Mouse (Mus musculus): ENCODE data around the gene Spr. TPM values are rescaled to one million over a fixed set of nuclear protein-coding genes. Genes with fewer than 3 reads are reported as not detected.
"Not testable (repeated sequence)": the region's sequence is repeated elsewhere in the genome, so short reads cannot be mapped to it uniquely, and the experiment has no call there.

The Spr gene
- total and polyA plus RNA-seq, 3 experiments = 102 to 103 TPM; not detected in 1

- H3K79me2 ChIP-seq (ENCODE audit: control insufficient read depth, insufficient read depth, low read length, poor library complexity); H3K36me3 ChIP-seq (ENCODE audit: control insufficient read depth in 1 of 2, insufficient read depth in 2 of 2, low read length in 2 of 2); H3K4me1 ChIP-seq (ENCODE audit: control insufficient read depth in 1 of 2, insufficient read depth in 2 of 2, low read length in 2 of 2); H3K27ac ChIP-seq (ENCODE audit: control insufficient read depth, low read depth, low read length); DNase-seq (ENCODE audit: low read depth, low spot score); H3K9me3 ChIP-seq (replicated peaks; ENCODE audit: insufficient read depth, low read length); H3K27me3 ChIP-seq (ENCODE audit: control insufficient read depth in 1 of 2, insufficient read depth in 2 of 2, low read length in 2 of 2): not testable (repeated sequence)
- Histone ChIP-seq H3K4me3 (ENCODE audit: control insufficient read depth in 1 of 2, insufficient read depth in 1 of 2, low read depth in 2 of 2, low read length in 2 of 2) (peak overlapping the region; percentile 85 to 87; a peak in 3 of 4 replicates), H3K9ac (ENCODE audit: control insufficient read depth, low read depth, low read length, poor library complexity, severe bottlenecking) (peak overlapping the region; percentile 37; the same call in 1 of the 2 replicates)
- TF ChIP-seq ZNF384 (IDR thresholded peaks at IDR 0.05; ENCODE audit: low read depth, low read length) = 0 out of 2 replicates have a peak, but pooled peaks have one; percentile 29
These were observed 782 bp downstream of the Spr start for GRCm38 (mm10) chr6:85136784-85137183.

DNA sequence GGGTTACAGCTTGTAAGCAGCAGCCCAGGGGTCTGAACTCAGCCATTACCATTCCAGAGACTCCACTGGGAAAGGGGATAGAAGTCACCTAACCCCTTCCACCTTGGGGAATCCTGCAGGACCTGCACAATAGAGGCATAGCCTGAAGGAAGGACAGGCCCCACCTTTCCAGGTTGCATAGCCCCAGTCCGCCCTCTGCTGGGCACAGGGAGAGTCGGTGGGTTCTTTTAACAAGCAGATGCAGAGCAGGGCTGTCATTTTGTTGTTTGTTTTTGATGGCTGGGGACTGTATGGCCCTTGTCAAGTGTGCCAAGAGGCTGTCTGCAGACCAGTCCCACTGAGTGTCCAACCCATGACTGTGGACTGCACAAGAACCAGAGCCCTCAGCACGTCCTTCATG is 4.8 kb downstream of the Spr start:
- H3K79me2 ChIP-seq (ENCODE audit: control insufficient read depth, insufficient read depth, low read length, poor library complexity); H3K36me3 ChIP-seq (ENCODE audit: control insufficient read depth in 1 of 2, insufficient read depth in 2 of 2, low read length in 2 of 2); H3K4me3 ChIP-seq (ENCODE audit: control insufficient read depth in 1 of 2, insufficient read depth in 1 of 2, low read depth in 2 of 2, low read length in 2 of 2); H3K27me3 ChIP-seq (ENCODE audit: control insufficient read depth in 1 of 2, insufficient read depth in 2 of 2, low read length in 2 of 2); H3K9me3 ChIP-seq (replicated peaks; ENCODE audit: insufficient read depth, low read length); H3K27ac ChIP-seq (ENCODE audit: control insufficient read depth, low read depth, low read length); H3K4me1 ChIP-seq (ENCODE audit: control insufficient read depth in 1 of 2, insufficient read depth in 2 of 2, low read length in 2 of 2); H3K9ac ChIP-seq (ENCODE audit: control insufficient read depth, low read depth, low read length, poor library complexity, severe bottlenecking): not testable (repeated sequence)
- DNase-seq (ENCODE audit: low read depth, low spot score) = peak; percentile 44
- peak; percentile 13 for TF ChIP-seq RAD21 (IDR thresholded peaks at IDR 0.05; ENCODE audit: low read depth, low read length)
- TF ChIP-seq SMC3 (IDR thresholded peaks at IDR 0.05; ENCODE audit: low read depth, low read length) = peak; percentile 35; the same call in 1 of the 2 replicates
- peak; percentile 35 to 77 (median 47); a peak in 5 of 6 replicates for TF ChIP-seq CTCF (IDR thresholded peaks at IDR 0.05 in 2 of 3, conservative IDR thresholded peaks at IDR 0.05 in 1 of 3; ENCODE audit: control insufficient read depth in 1 of 3, insufficient read depth in 1 of 3, low read depth in 2 of 3, low read length in 3 of 3, poor library complexity in 1 of 3, severe bottlenecking in 1 of 3)

- not testable (repeated sequence) for H3K27ac ChIP-seq (ENCODE audit: control insufficient read depth, low read depth, low read length); H3K79me2 ChIP-seq (ENCODE audit: control insufficient read depth, insufficient read depth, low read length, poor library complexity); H3K9me3 ChIP-seq (replicated peaks; ENCODE audit: insufficient read depth, low read length); H3K4me1 ChIP-seq (ENCODE audit: control insufficient read depth in 1 of 2, insufficient read depth in 2 of 2, low read length in 2 of 2); H3K36me3 ChIP-seq (ENCODE audit: control insufficient read depth in 1 of 2, insufficient read depth in 2 of 2, low read length in 2 of 2); H3K4me3 ChIP-seq (ENCODE audit: control insufficient read depth in 1 of 2, insufficient read depth in 1 of 2, low read depth in 2 of 2, low read length in 2 of 2); H3K9ac ChIP-seq (ENCODE audit: control insufficient read depth, low read depth, low read length, poor library complexity, severe bottlenecking); DNase-seq (ENCODE audit: low read depth, low spot score); H3K27me3 ChIP-seq (ENCODE audit: control insufficient read depth in 1 of 2, insufficient read depth in 2 of 2, low read length in 2 of 2)
These were observed 5.3 kb downstream of the Spr start for GRCm38 (mm10) chr6:85132237-85132636.

GRCm38 (mm10) chr6:85131673-85132072 is 5.9 kb downstream of the Spr start:
- no peak overlapping the region for H3K27ac ChIP-seq (ENCODE audit: control insufficient read depth, low read depth, low read length)
- no peaks in the 10 kb centered on the region for H3K27me3 ChIP-seq (ENCODE audit: control insufficient read depth in 1 of 2, insufficient read depth in 2 of 2, low read length in 2 of 2)
- H3K9ac ChIP-seq (ENCODE audit: control insufficient read depth, low read depth, low read length, poor library complexity, severe bottlenecking) = no peak overlapping the region
- TF ChIP-seq MYC (IDR thresholded peaks at IDR 0.05; ENCODE audit: low read depth, low read length) (no peak), JUND (IDR thresholded peaks at IDR 0.05; ENCODE audit: low read depth, low read length) (no peak), CTCF (IDR thresholded peaks at IDR 0.05 in 2 of 3, conservative IDR thresholded peaks at IDR 0.05 in 1 of 3; ENCODE audit: control insufficient read depth in 1 of 3, insufficient read depth in 1 of 3, low read depth in 2 of 3, low read length in 3 of 3, poor library complexity in 1 of 3, severe bottlenecking in 1 of 3) (peak; percentile 51 to 81 (median 78); a peak in 5 of 6 replicates), RCOR1 (IDR thresholded peaks at IDR 0.05; ENCODE audit: low read depth, low read length) (no peak), SMC3 (IDR thresholded peaks at IDR 0.05; ENCODE audit: low read depth, low read length) (peak; percentile 85), RAD21 (IDR thresholded peaks at IDR 0.05; ENCODE audit: low read depth, low read length) (peak; percentile 54)
- no peaks in the 10 kb centered on the region; a peak in 1 of 4 replicates for H3K4me1 ChIP-seq (ENCODE audit: control insufficient read depth in 1 of 2, insufficient read depth in 2 of 2, low read length in 2 of 2)
- DNase-seq (ENCODE audit: low read depth, low spot score) = peak; percentile 76
- no peak overlapping the region for H3K4me3 ChIP-seq (ENCODE audit: control insufficient read depth in 1 of 2, insufficient read depth in 1 of 2, low read depth in 2 of 2, low read length in 2 of 2)
- no peaks in the 10 kb centered on the region for H3K79me2 ChIP-seq (ENCODE audit: control insufficient read depth, insufficient read depth, low read length, poor library complexity)
- no peaks in the 10 kb centered on the region for H3K36me3 ChIP-seq (ENCODE audit: control insufficient read depth in 1 of 2, insufficient read depth in 2 of 2, low read length in 2 of 2)
- H3K9me3 ChIP-seq (replicated peaks; ENCODE audit: insufficient read depth, low read length) = no peaks in the 10 kb centered on the region
